Mouse (Mus musculus) layer of hippocampus, adult 18-20 months (tissue): ENCODE data around the gene Gm49405. TPM values are rescaled to one million over a fixed set of nuclear protein-coding genes. Genes with fewer than 3 reads are reported as not detected.
"Not testable (repeated sequence)": the region's sequence is repeated elsewhere in the genome, so short reads cannot be mapped to it uniquely, and the experiment has no call there.

Experiments
- DNase-seq, 2 experiments: peaks; one replicate each; pipeline ENCODE4 v3.0.0; 2022; ENCODE audit warnings: low spot score in 2 of 2
- total RNA-seq, 2 experiments: library from RNA; stranded (reverse); gene quantifications; 2 replicates each; pipeline ENCODE4 v1.2.3; 2021

Gene Gm49405
- total RNA-seq, 2 experiments from 2014 or later, result 0.97 to 1.3 TPM

DNA sequence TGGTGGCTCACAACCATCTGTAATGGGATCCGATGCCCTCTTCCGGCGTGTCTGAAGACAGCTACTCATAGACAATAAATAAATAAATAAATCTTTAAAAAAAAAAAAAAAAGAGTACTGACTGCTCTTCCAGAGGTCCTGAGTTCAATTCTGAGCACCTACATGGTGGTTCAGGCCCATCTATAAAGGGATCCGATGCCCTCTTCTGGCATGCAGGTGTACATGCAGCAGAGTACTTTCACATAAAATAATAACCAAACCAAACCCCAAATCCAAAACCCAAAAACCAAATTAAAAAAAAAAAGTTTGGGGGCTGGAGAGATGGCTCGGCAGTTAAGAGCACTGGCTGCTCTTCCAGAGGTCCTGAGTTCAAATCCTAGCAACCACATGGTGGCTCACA lies 48.6 kb downstream of the Gm49405 start:
- not testable (repeated sequence) for DNase-seq

DNA sequence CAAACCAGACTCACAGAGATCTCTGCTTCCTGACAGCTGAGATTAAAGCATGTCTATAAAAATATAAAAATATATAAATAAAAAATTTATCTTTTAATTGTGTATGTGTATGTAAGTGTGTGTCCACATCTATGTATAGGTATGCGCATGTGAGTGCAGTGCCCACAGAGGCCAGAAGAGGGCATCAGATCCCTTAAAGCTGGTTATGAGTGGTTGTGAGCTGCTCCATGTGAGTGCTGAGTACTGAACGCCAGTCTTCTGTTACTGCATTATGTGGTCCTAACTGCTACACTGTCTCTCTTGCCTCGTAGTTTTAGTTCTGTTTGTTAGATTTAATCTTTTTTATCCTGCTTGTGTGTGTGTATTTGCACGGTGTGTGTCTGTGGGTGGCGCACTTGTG lies 50.6 kb downstream of the Gm49405 start:
- DNase-seq, result no peak

DNA sequence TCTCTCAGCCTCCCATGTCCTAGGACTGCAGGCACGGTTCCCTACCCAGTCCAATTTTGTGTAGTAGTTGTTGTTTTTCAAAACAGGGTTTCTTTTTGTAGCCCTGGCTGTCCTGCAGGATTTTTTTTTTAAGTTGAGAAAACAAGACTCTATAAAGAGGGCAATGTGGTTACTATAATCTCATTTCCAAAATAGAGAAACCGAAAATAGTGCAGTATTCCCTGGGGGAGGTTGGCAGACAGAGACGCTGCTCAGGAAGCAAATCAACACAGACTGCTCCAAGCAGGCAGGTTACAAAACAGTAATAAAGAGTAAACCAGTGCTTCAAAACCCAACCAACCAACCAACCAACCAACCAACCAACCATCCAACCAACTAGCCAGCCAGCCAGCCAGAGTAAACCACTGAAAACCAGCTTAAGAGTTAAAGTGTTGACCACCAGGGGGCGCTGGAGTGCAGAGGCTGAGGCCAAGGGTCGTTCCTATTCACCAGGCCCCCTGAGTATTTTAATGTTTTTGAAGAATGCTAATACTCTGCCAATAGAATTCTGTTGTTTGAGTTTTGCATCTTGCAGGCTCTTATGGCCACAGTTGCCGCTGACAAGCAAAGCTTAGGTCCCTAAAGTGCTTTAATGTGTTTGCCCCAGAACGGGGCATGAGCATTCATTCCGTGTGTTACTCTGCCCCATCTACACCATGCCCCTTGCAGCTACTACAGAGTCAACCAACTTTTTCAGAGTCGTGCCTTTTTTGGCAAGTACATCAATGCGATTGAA lies 51.5 kb downstream of the Gm49405 start:
- peak in 1 of 2 experiments; percentile 54 for DNase-seq

DNA sequence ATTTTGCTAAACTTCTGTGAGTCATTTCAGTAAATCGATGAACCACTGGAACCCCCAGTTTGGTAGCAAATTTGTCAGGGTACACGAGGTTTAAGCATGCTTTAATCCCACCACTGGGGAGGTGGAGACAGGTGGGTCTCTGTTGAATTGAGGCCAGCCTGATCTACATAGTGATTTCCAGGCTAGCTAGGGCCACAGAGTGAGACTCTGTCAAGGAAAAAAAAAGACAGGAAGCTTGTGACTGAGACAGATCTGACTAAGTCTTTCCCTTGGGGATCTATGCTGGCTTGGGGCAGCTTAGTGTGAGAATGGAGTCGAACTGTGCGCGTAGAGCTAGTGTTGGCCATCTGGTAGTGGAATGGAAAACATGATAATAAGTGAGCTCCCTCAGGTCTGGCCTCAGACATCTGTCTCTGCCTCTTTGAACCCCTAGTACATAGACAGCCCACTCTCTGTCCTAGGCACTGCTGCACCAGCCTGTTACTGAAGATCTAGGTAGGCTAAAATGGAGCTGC lies 52.1 kb downstream of the Gm49405 start:
- no peak for DNase-seq

DNA sequence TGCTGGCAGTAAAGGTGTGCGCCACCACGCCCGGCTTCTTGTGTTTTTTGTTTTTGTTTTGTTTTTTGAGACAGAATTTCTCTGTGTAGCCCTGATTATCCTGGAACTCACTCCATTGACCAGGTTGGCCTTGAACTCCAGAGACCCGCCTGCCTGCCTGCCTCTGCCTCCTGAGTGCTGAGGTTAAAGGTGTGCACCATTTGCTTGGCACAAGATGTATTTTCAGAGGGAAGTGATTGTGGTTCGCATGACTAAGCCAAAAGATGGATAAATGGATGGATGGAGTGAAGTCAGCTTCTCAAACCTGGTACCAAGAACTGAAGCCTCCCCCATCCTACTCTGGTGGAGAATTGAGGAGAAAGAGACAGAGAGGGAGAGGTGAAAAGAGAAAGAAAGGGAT lies 54.2 kb downstream of the Gm49405 start:
- DNase-seq, result no peak

Other genes starting within 250 kb of the Gm49405 start
- 10 to 100 TPM; 50.1 to 51.6 TPM for gene Kmt5b, start 233.2 kb upstream of the Gm49405 start, total RNA-seq
- 100 to 1,000 TPM in 1 of 2 experiments, 10 to 100 TPM in 1; 85.8 to 106 TPM for gene Chka, start 148.9 kb upstream of the Gm49405 start, total RNA-seq
- 10 to 100 TPM; 17.4 to 20.6 TPM for gene Tcirg1, start 93.5 kb upstream of the Gm49405 start, total RNA-seq
- gene Ndufs8, start 87.9 kb upstream of the Gm49405 start, total RNA-seq, result 100 to 1,000 TPM; 144 to 147 TPM
- 1 to 10 TPM; 3.2 to 3.5 TPM for gene Aldh3b1, start 70.8 kb upstream of the Gm49405 start, total RNA-seq
- gene Unc93b1, start 65.4 kb upstream of the Gm49405 start, total RNA-seq, result 10 to 100 TPM; 13.6 to 15.9 TPM
- gene Aldh3b3, start 42.0 kb upstream of the Gm49405 start, total RNA-seq, result not detected
- under 1 TPM; 0.53 to 0.99 TPM for gene Aldh3b2, start 28.3 kb upstream of the Gm49405 start, total RNA-seq
- gene Acy3, start 14.1 kb upstream of the Gm49405 start, total RNA-seq, result 1 to 10 TPM; 2.1 to 2.6 TPM
- gene Tbx10, start 7.9 kb upstream of the Gm49405 start, total RNA-seq, result not detected
- 10 to 100 TPM in 1 of 2 experiments, 1 to 10 TPM in 1; 9.5 to 10.1 TPM for gene Nudt8, start within 50 bp of the Gm49405 start, total RNA-seq
- 1 to 10 TPM; 2.9 to 3.2 TPM for gene Doc2g, start 2.7 kb downstream of the Gm49405 start, total RNA-seq
- gene Ndufv1, start 12.2 kb downstream of the Gm49405 start, total RNA-seq, result 100 to 1,000 TPM; 257 TPM
- gene Gstp1, start 37.4 kb downstream of the Gm49405 start, total RNA-seq, result 100 to 1,000 TPM; 455 to 471 TPM
- gene Gstp2, start 45.4 kb downstream of the Gm49405 start, total RNA-seq, result 10 to 100 TPM; 44.0 to 76.5 TPM
- gene Gstp3, start 58.9 kb downstream of the Gm49405 start, total RNA-seq, result not detected
- not detected for gene Cabp2, start 81.0 kb downstream of the Gm49405 start, total RNA-seq
- 10 to 100 TPM; 36.2 to 38.7 TPM for gene Cdk2ap2, start 96.6 kb downstream of the Gm49405 start, total RNA-seq
- 100 to 1,000 TPM; 174 to 181 TPM for gene Pitpnm1, start 99.4 kb downstream of the Gm49405 start, total RNA-seq
- 100 to 1,000 TPM; 121 to 140 TPM for gene Aip, start 125.2 kb downstream of the Gm49405 start, total RNA-seq
- gene Gpr152, start 139.2 kb downstream of the Gm49405 start, total RNA-seq, result not detected
- under 1 TPM; 0.22 to 0.30 TPM for gene Cabp4, start 143.4 kb downstream of the Gm49405 start, total RNA-seq
- gene Coro1b, start 148.0 kb downstream of the Gm49405 start, total RNA-seq, result 10 to 100 TPM; 77.0 to 97.3 TPM
- gene Ptprcap, start 153.0 kb downstream of the Gm49405 start, total RNA-seq, result 1 to 10 TPM; 1.6 to 2.5 TPM
- 10 to 100 TPM; 32.7 to 38.3 TPM for gene Rps6kb2, start 162.7 kb downstream of the Gm49405 start, total RNA-seq
- gene Carns1, start 174.9 kb downstream of the Gm49405 start, total RNA-seq, result 1 to 10 TPM; 6.3 to 7.1 TPM
- 1 to 10 TPM in 1 of 2 experiments, under 1 TPM in 1; 0.52 to 1.0 TPM for gene Tbc1d10c, start 190.7 kb downstream of the Gm49405 start, total RNA-seq
- gene Ppp1ca, start 191.4 kb downstream of the Gm49405 start, total RNA-seq, result 100 to 1,000 TPM; 268 TPM
- 1 to 10 TPM; 7.9 to 9.6 TPM for gene Rad9a, start 201.0 kb downstream of the Gm49405 start, total RNA-seq
- gene Clcf1, start 213.6 kb downstream of the Gm49405 start, total RNA-seq, result under 1 TPM; 0.38 to 0.57 TPM
- gene AC109138.7, start 213.7 kb downstream of the Gm49405 start, total RNA-seq, result not detected
- 10 to 100 TPM; 14.4 to 16.5 TPM for gene Pold4, start 231.3 kb downstream of the Gm49405 start, total RNA-seq